Mouse (Mus musculus) limb, embryonic 11.5 days (tissue): ENCODE measurements around the gene Fat3. TPM values are rescaled to one million over a fixed set of nuclear protein-coding genes. Genes with fewer than 3 reads are reported as not detected.

ENCODE experiments used
- ATAC-seq: fragments of 200-750 bp; cut with Nextera tagmentation; 2 replicates; pipeline ENCODE4 v1.8.0; 2017; ENCODE audit warnings: low read depth; ENCODE audit not compliant: insufficient number of reproducible peaks, low FRiP score, low TSS enrichment
- DNase-seq: peaks from one replicate; pipeline ENCODE4 v3.0.0-alpha.2; 2015; ENCODE audit warnings: low spot score
- H3K27ac ChIP-seq: fragments of 300-500 bp; sonication (generic); replicated peaks from 2 replicates; pipeline ENCODE4 v1.5.1; 2014; ENCODE audit warnings: low read depth, mild to moderate bottlenecking, low read length
- H3K27me3 ChIP-seq: fragments of 300-500 bp; sonication (generic); 2 replicates; pipeline ENCODE4 v1.6.1; 2014; ENCODE audit warnings: mild to moderate bottlenecking, low read length, mixed read lengths; ENCODE audit not compliant: control insufficient read depth, insufficient read depth
- H3K36me3 ChIP-seq: fragments of 300-500 bp; sonication (generic); 2 replicates; pipeline ENCODE4 v1.6.1; 2014; ENCODE audit warnings: mild to moderate bottlenecking, low read length, moderate library complexity, mixed read lengths; ENCODE audit not compliant: control insufficient read depth, insufficient read depth
- H3K4me1 ChIP-seq: fragments of 300-500 bp; sonication (generic); 2 replicates; pipeline ENCODE4 v1.6.1; 2014; ENCODE audit warnings: low read length, mixed read lengths; ENCODE audit not compliant: control insufficient read depth, insufficient read depth
- H3K4me2 ChIP-seq: fragments of 300-500 bp; sonication (generic); 2 replicates; pipeline ENCODE4 v1.6.1; 2014; ENCODE audit warnings: low read depth, mild to moderate bottlenecking, moderate library complexity; ENCODE audit not compliant: severe bottlenecking
- H3K4me3 ChIP-seq: fragments of 300-500 bp; sonication (generic); 2 replicates; pipeline ENCODE4 v1.5.1; 2014; ENCODE audit warnings: low read depth, low read length
- H3K9ac ChIP-seq: fragments of 300-500 bp; sonication (generic); 2 replicates; pipeline ENCODE4 v1.6.1; 2014; ENCODE audit warnings: mild to moderate bottlenecking, low read length
- H3K9me3 ChIP-seq: fragments of 300-500 bp; sonication (generic); 2 replicates; pipeline ENCODE4 v1.6.1; 2016; ENCODE audit warnings: low read length; ENCODE audit not compliant: control insufficient read depth
- WGBS: fragments of 180-500 bp; shearing (Covaris S2); extraction: QIAGEN DNeasy Blood & Tissue Kit; methylation state at CpG from one replicate; pipeline ENCODE4 v1.1.7; 2014; 5-methylcytosine and 5-hydroxymethylcytosine counted together
- polyA plus RNA-seq: library from polyadenylated mRNA; unstranded; fragments of >200 nt; fragmentation: Nextera tagmentation; extraction: Ambion mirVana; gene quantifications from 2 replicates; pipeline ENCODE4 v1.2.1, GENCODE M21; 2014

The Fat3 gene
- polyA plus RNA-seq, 1 experiment from 2014 or later, result 3.4 TPM

GRCm38 (mm10) chr9:16353049-16353724 is 147.9 kb downstream of the Fat3 start:
- Histone ChIP-seq H3K9me3 (no peaks in the 10 kb centered on the region), H3K4me2 (no peak overlapping the region), H3K4me1 (no peaks in the 10 kb centered on the region), H3K9ac (no peak overlapping the region), H3K27me3 (no peaks in the 10 kb centered on the region), H3K36me3 (no peaks in the 10 kb centered on the region), H3K4me3 (no peak overlapping the region), H3K27ac (no peak overlapping the region)
- no peak for DNase-seq
- WGBS, result 29% methylated on average over 4 of the region's 4 CpGs
- ATAC-seq, result no peak

DNA sequence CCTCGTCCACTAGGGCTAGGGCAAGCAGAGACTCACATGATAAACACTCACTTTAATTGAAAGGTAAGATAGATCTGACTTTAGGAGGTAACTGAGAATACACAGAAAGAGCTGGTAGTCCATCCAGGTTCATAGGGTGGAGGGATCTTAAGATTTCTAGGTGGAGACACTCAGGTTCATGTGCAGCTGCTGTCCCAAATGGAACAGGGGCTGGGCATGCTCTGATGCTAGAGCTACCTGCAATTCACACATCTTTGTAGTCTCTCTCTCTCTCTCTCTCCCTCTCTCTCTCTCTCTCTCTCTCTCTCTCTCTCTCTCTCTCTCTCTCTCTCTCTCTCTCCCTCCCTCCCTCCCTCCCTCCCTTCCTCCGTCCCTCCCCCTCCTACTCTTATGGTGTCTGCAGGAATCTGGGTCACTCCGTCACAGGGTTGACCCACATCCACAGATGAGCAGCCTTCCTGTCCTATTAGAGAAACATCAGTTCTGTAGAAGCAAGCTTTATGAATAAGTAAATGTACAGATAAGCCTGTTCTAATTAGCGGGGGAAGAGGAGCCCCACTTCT is 148.5 kb downstream of the Fat3 start:
- Histone ChIP-seq H3K9me3 (no peaks in the 10 kb centered on the region), H3K9ac (no peak overlapping the region), H3K4me3 (no peak overlapping the region), H3K36me3 (no peaks in the 10 kb centered on the region), H3K27me3 (no peaks in the 10 kb centered on the region), H3K4me2 (no peak overlapping the region), H3K27ac (no peak overlapping the region), H3K4me1 (no peaks in the 10 kb centered on the region)
- no peak for DNase-seq
- WGBS, result 55% methylated on average over 3 of the region's 4 CpGs
- ATAC-seq, result no peak

DNA sequence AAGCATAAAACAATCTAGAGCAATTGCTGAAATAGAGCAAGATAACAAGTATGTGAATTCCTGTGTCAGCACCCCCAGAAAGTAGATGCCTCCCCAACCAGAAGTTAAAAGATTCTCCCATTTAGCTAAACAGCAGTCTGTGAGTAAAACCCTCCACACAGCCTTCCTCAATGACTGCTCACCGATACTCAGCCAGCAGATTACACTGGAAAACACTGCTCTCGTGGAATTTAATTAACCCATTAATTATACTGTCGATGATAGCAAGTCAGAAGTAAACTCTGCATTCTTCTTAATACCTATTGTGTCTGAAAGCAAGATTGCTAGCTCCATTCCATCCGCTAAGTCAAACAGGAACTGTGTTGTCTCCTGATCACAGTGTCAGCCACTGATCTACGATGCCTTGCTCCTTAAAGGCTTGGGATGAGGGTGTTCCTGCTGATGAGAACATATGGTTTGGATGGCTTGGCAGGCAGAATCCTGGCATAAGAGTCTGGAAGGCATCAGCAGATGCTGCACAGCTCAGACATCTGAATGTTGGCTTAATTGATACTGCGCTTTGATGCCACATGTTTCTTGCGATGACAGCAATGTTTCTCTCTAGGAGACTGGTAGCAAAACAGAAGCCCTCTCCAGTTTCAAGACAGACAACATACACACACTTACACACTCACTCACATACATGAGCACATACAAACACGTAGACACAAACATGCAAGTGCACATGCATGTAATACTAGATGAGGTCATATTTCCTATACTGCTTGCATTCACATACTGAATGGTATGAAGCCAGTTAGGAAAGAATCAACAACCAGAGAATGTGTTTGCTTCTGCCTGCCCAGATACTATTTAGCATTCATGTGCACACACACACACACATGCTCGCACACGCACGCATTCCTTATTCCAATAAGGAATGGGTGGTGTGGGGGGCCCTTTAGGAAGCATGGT is 155.9 kb downstream of the Fat3 start:
- Histone ChIP-seq H3K4me3 (no peak overlapping the region), H3K9ac (no peak overlapping the region), H3K4me2 (no peak overlapping the region), H3K4me1 (no peaks in the 10 kb centered on the region), H3K27ac (no peak overlapping the region), H3K27me3 (no peaks in the 10 kb centered on the region), H3K9me3 (no peaks in the 10 kb centered on the region), H3K36me3 (no peaks in the 10 kb centered on the region)
- ATAC-seq (no peak), DNase-seq (no peak)
- WGBS, result 62% methylated on average over 11 of the region's 11 CpGs

GRCm38 (mm10) chr9:16343191-16343590 is 157.9 kb downstream of the Fat3 start:
- Histone ChIP-seq H3K27ac (no peak overlapping the region), H3K27me3 (no peaks in the 10 kb centered on the region), H3K36me3 (no peaks in the 10 kb centered on the region), H3K4me2 (no peak overlapping the region), H3K4me1 (no peaks in the 10 kb centered on the region), H3K4me3 (no peak overlapping the region), H3K9ac (no peak overlapping the region), H3K9me3 (no peaks in the 10 kb centered on the region)
- 79% methylated on average over 2 of the region's 2 CpGs for WGBS
- DNase-seq, result no peak
- ATAC-seq, result no peak

GRCm38 (mm10) chr9:16342577-16342976 is 158.5 kb downstream of the Fat3 start:
- H3K9me3 ChIP-seq, result no peaks in the 10 kb centered on the region
- no peak overlapping the region for H3K9ac ChIP-seq
- no peaks in the 10 kb centered on the region for H3K27me3 ChIP-seq
- WGBS, result 87% methylated on average over 8 of the region's 8 CpGs
- H3K27ac ChIP-seq, result no peak overlapping the region
- no peak for DNase-seq
- no peaks in the 10 kb centered on the region for H3K36me3 ChIP-seq
- H3K4me2 ChIP-seq, result no peak overlapping the region
- H3K4me1 ChIP-seq, result no peaks in the 10 kb centered on the region
- no peak for ATAC-seq
- H3K4me3 ChIP-seq, result no peak overlapping the region

DNA sequence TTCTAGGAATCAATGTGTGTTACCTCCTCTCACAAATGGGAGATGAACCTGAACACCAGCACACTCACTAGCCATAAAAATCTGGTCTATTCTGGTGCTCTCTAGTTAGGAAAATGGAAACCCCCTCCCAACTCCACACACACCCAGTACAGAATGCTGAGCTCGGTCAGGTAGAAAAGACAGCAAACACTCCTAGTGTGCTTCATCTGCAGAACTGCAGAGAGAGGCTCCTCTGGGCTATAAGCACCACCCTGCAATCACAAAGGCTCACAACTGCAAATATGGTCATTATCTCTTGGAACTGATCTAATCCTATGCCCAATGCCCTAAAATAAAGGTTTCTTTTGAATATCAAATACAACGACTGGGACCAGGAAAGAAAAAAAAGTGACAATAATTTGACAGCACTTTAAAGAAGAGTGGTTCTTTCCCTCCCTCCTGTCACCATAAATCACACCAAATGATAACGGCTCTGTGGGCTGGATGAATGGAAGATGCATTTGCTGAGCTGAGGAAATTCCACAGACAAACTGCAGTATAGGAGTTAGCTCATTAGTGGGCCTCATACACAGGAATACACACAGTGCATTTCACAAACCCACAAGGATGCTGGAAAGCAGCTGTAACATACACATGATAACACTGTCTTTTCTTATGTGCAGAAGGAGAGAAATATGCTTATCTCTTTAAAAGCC is 170.6 kb downstream of the Fat3 start:
- Histone ChIP-seq H3K4me2 (no peak overlapping the region), H3K9ac (no peak overlapping the region), H3K27me3 (no peaks in the 10 kb centered on the region), H3K4me1 (no peaks in the 10 kb centered on the region), H3K36me3 (no peaks in the 10 kb centered on the region), H3K4me3 (no peak overlapping the region), H3K27ac (no peak overlapping the region), H3K9me3 (no peaks in the 10 kb centered on the region)
- DNase-seq (no peak), ATAC-seq (no peak)
- 34% methylated on average over 3 of the region's 3 CpGs for WGBS

DNA sequence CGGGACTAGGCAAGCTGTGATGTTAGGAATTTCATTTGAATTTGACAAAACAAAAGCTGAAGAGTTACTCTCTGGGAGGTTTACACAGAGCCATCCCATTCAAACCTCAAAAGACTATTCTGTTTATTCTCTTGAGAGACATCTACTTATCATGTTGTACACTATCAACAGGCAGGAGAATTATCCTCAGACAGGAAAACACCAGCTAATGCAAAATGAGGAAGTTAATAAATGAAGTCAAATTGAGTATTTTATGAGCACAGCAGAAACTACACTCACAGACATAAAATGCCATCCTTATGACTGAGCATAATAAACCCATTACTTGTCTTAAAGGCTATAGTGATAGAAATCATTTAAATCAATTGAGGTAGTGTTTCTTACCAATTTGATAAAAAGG is 182.1 kb downstream of the Fat3 start:
- Histone ChIP-seq H3K9ac (no peak overlapping the region), H3K4me3 (no peak overlapping the region), H3K4me1 (no peaks in the 10 kb centered on the region), H3K9me3 (no peaks in the 10 kb centered on the region), H3K27me3 (no peaks in the 10 kb centered on the region), H3K4me2 (no peak overlapping the region), H3K36me3 (no peaks in the 10 kb centered on the region), H3K27ac (no peak overlapping the region)
- no peak for ATAC-seq
- no peak for DNase-seq
- 79% methylated on average over 1 of the region's 1 CpGs for WGBS

DNA sequence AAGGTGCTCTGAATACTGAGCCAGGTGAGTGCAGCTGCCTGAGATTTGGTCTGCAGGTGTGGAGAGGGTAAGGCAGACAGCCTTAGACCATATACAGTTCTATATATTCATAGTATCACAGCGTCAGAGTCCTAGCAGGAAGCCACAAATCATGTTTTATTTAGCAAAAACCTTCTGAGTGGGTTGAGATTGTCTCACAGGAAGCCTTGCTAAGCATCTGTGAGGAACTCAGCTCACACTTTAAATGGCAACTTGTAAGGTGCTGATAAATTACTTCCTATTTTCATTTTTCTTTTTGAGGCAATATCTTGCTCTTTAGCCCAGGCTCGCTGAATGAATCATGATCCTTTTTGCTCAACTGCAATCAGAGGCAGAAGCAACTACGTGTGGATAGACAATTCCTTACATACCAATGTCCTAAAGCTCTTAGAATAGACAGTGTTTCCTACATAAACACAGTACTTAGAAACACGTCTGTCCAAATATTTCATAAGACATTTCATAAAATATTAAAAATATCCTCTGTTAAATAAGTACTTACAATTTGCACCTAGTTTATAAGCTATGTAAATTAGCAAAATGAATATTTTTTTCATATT is 188.4 kb downstream of the Fat3 start:
- no peaks in the 10 kb centered on the region for H3K27me3 ChIP-seq
- 69% methylated on average over 4 of the region's 4 CpGs for WGBS

More for the DNA sequence above, 188.4 kb downstream of the Fat3 start:
- no peaks in the 10 kb centered on the region for H3K36me3 ChIP-seq
- no peak for ATAC-seq
- H3K4me3 ChIP-seq, result no peak overlapping the region
- no peak overlapping the region for H3K9ac ChIP-seq
- H3K4me2 ChIP-seq, result no peak overlapping the region
- no peaks in the 10 kb centered on the region for H3K9me3 ChIP-seq
- DNase-seq, result no peak
- H3K4me1 ChIP-seq, result 0 out of 2 replicates have a peak, but pooled peaks cover 8% of the 10 kb centered on the region
- no peak overlapping the region for H3K27ac ChIP-seq
